Mouse (Mus musculus): ENCODE data around the gene Avpr2.
A peak's percentile ranks its signal among the peaks of the same experiment; 100 is the strongest.

The Avpr2 gene

GRCm38 (mm10) chrX:73916945-73917344 lies 25.0 kb downstream of the Avpr2 start:
- DNase-seq (ENCODE audit: low spot score), result no peak

GRCm38 (mm10) chrX:73918631-73919030 lies 26.7 kb downstream of the Avpr2 start:
- DNase-seq (ENCODE audit: low spot score), result no peak

GRCm38 (mm10) chrX:73921285-73921822 lies 29.5 kb downstream of the Avpr2 start:
- DNase-seq (ENCODE audit: low spot score), result peak; percentile 9

- DNase-seq (ENCODE audit: low spot score), result peak; percentile 92
Observed at GRCm38 (mm10) chrX:73921823-73922549, 30.1 kb downstream of the Avpr2 start, which contains the start of the genes Arhgap4 and Naa10. Arhgap4 (minus strand) TSS chrX:73921870. Naa10 (minus strand) TSS chrX:73921944.

GRCm38 (mm10) chrX:73922550-73922882 lies 30.6 kb downstream of the Avpr2 start:
- no peak for DNase-seq (ENCODE audit: low spot score)

- peak; percentile 61 for DNase-seq (ENCODE audit: low spot score)
Observed at GRCm38 (mm10) chrX:73930402-73931062, 38.6 kb downstream of the Avpr2 start, which contains the start of gene Renbp. Renbp (minus strand) TSS chrX:73930850.

- DNase-seq (ENCODE audit: low spot score), result no peak
Observed at GRCm38 (mm10) chrX:73931871-73932270, 40.0 kb downstream of the Avpr2 start.

GRCm38 (mm10) chrX:73941860-73942259 lies 50.0 kb downstream of the Avpr2 start:
- DNase-seq (ENCODE audit: low spot score), result no peak

- DNase-seq (ENCODE audit: low spot score), result no peak
Observed at GRCm38 (mm10) chrX:73942294-73942693, 50.4 kb downstream of the Avpr2 start.
